Mouse (Mus musculus) liver, embryonic 18 days (tissue): Measurements from ENCODE around the gene Svs1. TPM values are rescaled to one million over a fixed set of nuclear protein-coding genes. Genes with fewer than 3 reads are reported as not detected.

ENCODE experiments used
- polyA plus RNA-seq: library from polyadenylated mRNA; depleted of rRNA; stranded (reverse); fragments of >200 nt; gene quantifications from 2 replicates; pipeline ENCODE4 v1.2.3, GENCODE M21; 2012; rRNA removed

Gene Svs1
- polyA plus RNA-seq = not detected in 2 replicates

DNA sequence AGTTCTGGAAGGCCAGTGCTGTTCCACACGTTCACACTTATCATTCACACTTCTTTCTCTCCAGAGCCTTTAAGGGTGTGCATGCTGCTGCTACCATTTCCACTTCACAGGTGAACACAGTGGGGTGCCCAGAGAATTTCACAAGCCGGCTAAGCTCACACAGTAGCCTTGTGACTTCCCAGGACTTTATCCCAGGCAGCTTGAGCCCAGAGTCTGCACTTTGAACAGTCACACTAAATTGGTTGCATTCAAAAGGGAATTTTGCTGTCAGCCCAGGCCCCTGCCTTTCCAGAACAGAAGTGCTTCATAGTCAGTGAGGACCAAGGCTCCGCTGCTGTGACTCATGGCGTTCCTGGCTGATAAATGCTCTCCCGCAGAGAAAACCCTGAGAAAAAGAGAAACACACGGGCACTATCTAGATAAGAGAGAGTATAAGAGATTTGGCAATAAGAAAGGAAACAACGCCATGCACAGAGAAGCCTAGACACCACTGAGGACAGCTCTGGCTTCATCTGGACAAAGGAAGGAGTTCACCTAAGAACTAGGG lies at the start of gene Svs1:
Gene Svs1, plus strand, starts transcription at position 418 of the 547 bp plus-strand sequence.

DNA sequence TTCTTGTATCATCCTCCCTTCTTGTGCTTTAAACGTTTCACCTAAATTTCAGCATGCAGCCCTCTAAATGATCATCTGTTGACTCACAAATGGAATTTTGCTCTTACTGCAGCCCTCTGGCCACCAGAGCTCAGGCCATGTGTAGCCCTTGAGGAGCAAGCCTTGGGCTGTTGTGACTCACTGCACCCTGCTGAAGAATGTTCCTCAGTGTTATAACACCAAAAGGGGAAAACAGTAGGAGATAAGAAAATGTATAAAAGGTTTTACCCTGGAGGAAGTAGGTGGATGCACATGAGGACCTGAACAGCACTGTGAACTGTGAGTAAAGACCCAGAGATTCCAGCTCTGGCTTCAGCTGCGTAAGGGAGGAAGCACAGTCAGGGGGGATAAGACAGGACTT lies 12.0 kb upstream of the Svs1 start, which contains the start of gene Doxl2:
Gene Doxl2, plus strand, starts transcription at position 301 of the 400 bp plus-strand sequence.

DNA sequence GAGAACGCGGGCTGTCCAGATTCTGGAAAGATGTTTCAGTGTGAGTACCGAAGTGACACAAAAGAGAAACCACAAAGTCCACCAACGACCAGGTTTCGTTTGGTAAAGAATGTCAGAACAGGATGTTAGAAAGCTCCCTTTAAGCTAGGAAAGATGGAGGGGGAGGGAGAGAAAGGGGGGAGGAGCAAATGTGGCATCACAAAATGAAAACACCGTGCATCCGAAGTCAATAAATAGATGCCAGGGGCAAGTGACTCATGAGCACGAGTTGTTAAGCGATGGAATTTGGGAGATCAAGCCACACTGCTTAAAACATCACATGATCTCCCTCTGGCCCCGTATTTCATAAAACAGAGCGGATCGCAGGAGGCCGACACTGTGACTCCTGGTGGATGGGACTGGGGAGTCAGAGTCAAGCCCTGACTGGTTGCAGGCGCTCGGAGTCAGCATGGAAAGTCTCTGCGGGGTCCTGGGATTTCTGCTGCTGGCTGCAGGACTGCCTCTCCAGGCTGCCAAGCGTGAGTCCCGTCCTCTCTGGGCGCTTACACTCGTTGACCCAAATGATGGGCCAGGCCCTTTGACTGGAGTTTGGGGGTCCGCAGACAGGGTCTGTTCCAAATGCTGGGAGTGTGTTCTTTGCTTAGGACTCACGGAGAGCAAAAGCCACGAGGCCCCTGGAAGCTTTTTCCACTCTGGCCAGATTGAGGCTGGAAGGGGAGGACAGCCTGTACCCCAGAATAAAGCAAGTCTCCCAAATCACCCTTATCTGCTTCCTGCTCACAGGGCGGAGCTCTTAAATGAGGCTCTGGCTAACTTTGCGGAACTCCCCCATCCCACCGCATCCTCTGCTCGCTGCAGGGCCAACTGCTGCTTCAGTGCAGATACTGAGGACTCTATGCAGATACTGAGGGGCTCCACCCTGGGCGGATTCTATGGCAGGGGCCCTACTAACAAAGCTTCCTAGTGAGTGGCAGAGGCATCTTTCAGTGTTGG lies 49.9 kb downstream of the Svs1 start, which contains the start of gene Gpnmb:
Gene Gpnmb, plus strand, starts transcription at position 272 of the 993 bp plus-strand sequence.

Other genes starting within 250 kb of the Svs1 start
- 2.8 and 3.0 TPM in 2 replicates for gene Gimap1, start 247.8 kb upstream of the Svs1 start, polyA plus RNA-seq
- 3.1 TPM in 2 replicates for gene Gimap5, start 240.7 kb upstream of the Svs1 start, polyA plus RNA-seq
- gene Gimap3, start 216.0 kb upstream of the Svs1 start, polyA plus RNA-seq = 0.42 and 0.68 TPM in 2 replicates
- gene Tmem176a, start 145.9 kb upstream of the Svs1 start, polyA plus RNA-seq = 58.6 and 68.3 TPM in 2 replicates
- 220 and 232 TPM in 2 replicates for gene Tmem176b, start 145.4 kb upstream of the Svs1 start, polyA plus RNA-seq
- gene Aoc1, start 114.0 kb upstream of the Svs1 start, polyA plus RNA-seq = 0.08 and 0.23 TPM in 2 replicates
- gene 1600015I10Rik, start 57.0 kb upstream of the Svs1 start, polyA plus RNA-seq = not detected in 2 replicates
- gene Doxl2, start 11.9 kb upstream of the Svs1 start, polyA plus RNA-seq = not detected in 2 replicates
- 0.38 and 0.46 TPM in 2 replicates for gene Gpnmb, start 49.7 kb downstream of the Svs1 start, polyA plus RNA-seq
- gene Malsu1, start 86.9 kb downstream of the Svs1 start, polyA plus RNA-seq = 14.3 and 14.5 TPM in 2 replicates
- gene Igf2bp3, start 228.1 kb downstream of the Svs1 start, polyA plus RNA-seq = 8.6 and 9.5 TPM in 2 replicates